Mouse (Mus musculus) limb, embryonic 14.5 days (tissue): ENCODE measurements at regions not wholly inside any gene's neighbourhood (a gene's known extent, or its start where the extent isn't known, plus 50 kb on each side); places are given as distances from the start of the nearest gene placed in this dataset.
A peak's percentile ranks its signal among the peaks of the same experiment; 100 is the strongest.

Experiments used
- ATAC-seq: fragments of 200-750 bp; cut with Nextera tagmentation; 2 replicates; pipeline ENCODE4 v1.8.0; 2017; ENCODE audit warnings: low read depth, moderate number of reproducible peaks, moderate TSS enrichment; ENCODE audit not compliant: low FRiP score
- DNase-seq: peaks from one replicate; pipeline ENCODE4 v3.0.0-alpha.2; 2015; ENCODE audit warnings: low spot score
- H3K27ac ChIP-seq: fragments of 300-500 bp; sonication (generic); replicated peaks from 2 replicates; pipeline ENCODE4 v1.5.1; 2014; ENCODE audit warnings: low read depth, mild to moderate bottlenecking, low read length, moderate library complexity, mixed read lengths
- H3K27me3 ChIP-seq: fragments of 300-500 bp; sonication (generic); 2 replicates; pipeline ENCODE4 v1.6.1; 2014; ENCODE audit warnings: low read length, mixed read lengths; ENCODE audit not compliant: control insufficient read depth, insufficient read depth
- H3K36me3 ChIP-seq: fragments of 300-500 bp; sonication (generic); 2 replicates; pipeline ENCODE4 v1.6.1; 2014; ENCODE audit warnings: mild to moderate bottlenecking, low read length, moderate library complexity, mixed read lengths; ENCODE audit not compliant: control insufficient read depth, insufficient read depth
- H3K4me1 ChIP-seq: fragments of 300-500 bp; sonication (generic); 2 replicates; pipeline ENCODE4 v1.6.1; 2014; ENCODE audit warnings: antibody characterized with exemption, low read length, mixed read lengths; ENCODE audit not compliant: control insufficient read depth, insufficient read depth
- H3K4me2 ChIP-seq: fragments of 300-500 bp; sonication (generic); replicated peaks from 2 replicates; pipeline ENCODE4 v1.6.1; 2014; ENCODE audit warnings: low read depth, mild to moderate bottlenecking, low read length, moderate library complexity; ENCODE audit not compliant: severe bottlenecking
- H3K4me3 ChIP-seq: fragments of 300-500 bp; sonication (generic); replicated peaks from 2 replicates; pipeline ENCODE4 v1.5.1; 2014; ENCODE audit warnings: low read length
- H3K9ac ChIP-seq: fragments of 300-500 bp; sonication (generic); 2 replicates; pipeline ENCODE4 v1.6.1; 2014; ENCODE audit warnings: mild to moderate bottlenecking, low read depth, low read length, moderate library complexity; ENCODE audit not compliant: severe bottlenecking
- H3K9me3 ChIP-seq: fragments of 300-500 bp; sonication (generic); 2 replicates; pipeline ENCODE4 v1.6.1; 2016; ENCODE audit warnings: low read length; ENCODE audit not compliant: control insufficient read depth
- POLR2A ChIP-seq: fragments of 200-500 bp; IDR thresholded peaks from 2 replicates; pipeline ENCODE4 v1.8.0; 2012; ENCODE audit warnings: inconsistent platforms, mild to moderate bottlenecking, moderate library complexity, borderline replicate concordance; ENCODE audit not compliant: insufficient read depth, insufficient read length; ENCODE audit errors: extremely low read depth
- WGBS: fragments of 180-500 bp; shearing (Covaris S2); extraction: QIAGEN DNeasy Blood & Tissue Kit; methylation state at CpG from one replicate; pipeline ENCODE4 v1.1.7; 2014; 5-methylcytosine and 5-hydroxymethylcytosine counted together

DNA sequence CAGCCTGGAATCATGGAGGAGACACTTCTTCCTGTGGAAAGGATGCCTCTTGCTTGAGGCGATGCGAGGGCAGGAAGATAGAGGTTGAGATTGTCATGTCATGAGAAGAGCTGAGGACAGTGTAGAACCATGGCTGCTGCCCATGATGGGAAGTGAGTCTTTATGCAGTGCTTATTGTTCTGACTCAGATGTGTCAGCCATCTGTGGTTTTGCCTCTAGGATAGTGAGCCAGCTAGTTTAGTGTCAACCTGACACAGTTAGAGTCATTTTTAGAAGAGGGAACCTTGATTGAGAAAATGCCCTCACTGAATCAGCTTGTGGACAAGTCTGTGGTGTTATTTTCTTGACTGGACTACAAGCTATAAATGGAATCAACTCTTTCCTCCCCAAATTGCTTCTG lies 107.1 kb upstream of the Veph1 start:
- peaks cover 17% of the 10 kb centered on the region for H3K4me1 ChIP-seq
- H3K4me3 ChIP-seq = no peak overlapping the region
- no peak for DNase-seq
- no peak overlapping the region for H3K4me2 ChIP-seq
- no peak overlapping the region for H3K9ac ChIP-seq
- H3K27me3 ChIP-seq = no peaks in the 10 kb centered on the region
- no peak for TF ChIP-seq POLR2A
- whole genome bisulfite sequencing = 100% methylated on average over 2 of the region's 2 CpGs
- no peak overlapping the region for H3K27ac ChIP-seq
- no peaks in the 10 kb centered on the region for H3K36me3 ChIP-seq
- ATAC-seq = no peak
- H3K9me3 ChIP-seq = no peaks in the 10 kb centered on the region

GRCm38 (mm10) chr3:66400791-66401568 lies 104.3 kb upstream of the Veph1 start:
- WGBS = 13% methylated on average over 16 of the region's 16 CpGs
- H3K9ac ChIP-seq = no peak overlapping the region
- H3K4me1 ChIP-seq = peaks cover 17% of the 10 kb centered on the region
- no peak for TF ChIP-seq POLR2A
- DNase-seq (peak; percentile 56), ATAC-seq (peak; percentile 45; the same call in 1 of the 2 replicates)
- no peaks in the 10 kb centered on the region for H3K36me3 ChIP-seq
- H3K9me3 ChIP-seq = no peaks in the 10 kb centered on the region
- H3K4me2 ChIP-seq = peak overlapping the region; percentile 39
- 0 out of 2 replicates have a peak overlapping the region, but pooled peaks have one; percentile 14 for H3K27ac ChIP-seq
- peak overlapping the region; percentile 5; the same call in 1 of the 2 replicates for H3K4me3 ChIP-seq
- H3K27me3 ChIP-seq = no peaks in the 10 kb centered on the region

GRCm38 (mm10) chr3:66398214-66399150 lies 101.8 kb upstream of the Veph1 start:
- DNase-seq = no peak
- H3K9ac ChIP-seq = no peak overlapping the region
- no peak overlapping the region for H3K27ac ChIP-seq
- no peaks in the 10 kb centered on the region for H3K9me3 ChIP-seq
- peaks cover 11% of the 10 kb centered on the region for H3K4me1 ChIP-seq
- ATAC-seq = no peak
- no peak overlapping the region for H3K4me3 ChIP-seq
- H3K27me3 ChIP-seq = no peaks in the 10 kb centered on the region
- no peaks in the 10 kb centered on the region for H3K36me3 ChIP-seq
- WGBS = 63% methylated on average over 12 of the region's 12 CpGs
- no peak for TF ChIP-seq POLR2A
- no peak overlapping the region for H3K4me2 ChIP-seq

- Histone ChIP-seq H3K27me3 (no peaks in the 10 kb centered on the region), H3K9ac (no peak overlapping the region), H3K4me2 (no peak overlapping the region), H3K9me3 (no peaks in the 10 kb centered on the region), H3K4me1 (0 out of 2 replicates have a peak, but pooled peaks cover 6% of the 10 kb centered on the region), H3K4me3 (no peak overlapping the region), H3K36me3 (no peaks in the 10 kb centered on the region), H3K27ac (no peak overlapping the region)
- TF ChIP-seq POLR2A = no peak
- DNase-seq = no peak
- ATAC-seq = no peak
- WGBS = 53% methylated on average over 14 of the region's 14 CpGs
These were observed 78.7 kb upstream of the Veph1 start for GRCm38 (mm10) chr3:66375088-66375910.
